In the genomic region with DNA sequence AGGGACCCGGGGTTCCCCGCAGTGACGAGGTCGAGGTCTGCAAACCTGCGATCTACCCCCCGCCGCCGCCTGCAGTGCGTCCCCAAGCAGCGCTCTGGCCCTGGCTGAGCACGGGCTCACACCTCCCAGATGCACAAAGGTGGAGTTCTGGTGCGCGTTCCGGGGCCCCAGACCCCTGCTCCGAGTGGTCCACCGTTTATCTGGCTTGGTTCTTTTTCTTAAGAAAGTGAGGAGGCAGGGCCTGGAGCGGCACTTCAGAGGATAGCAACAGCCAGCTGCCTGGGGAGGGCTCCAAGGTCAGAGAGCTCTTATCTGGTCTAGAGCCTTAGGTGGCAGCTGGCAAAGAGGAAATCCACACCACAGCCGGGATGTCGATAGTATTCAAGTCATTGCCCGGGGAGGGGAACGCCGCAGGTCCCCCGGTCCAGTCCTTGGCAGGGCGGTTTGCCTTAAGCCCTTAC, we compare ENCODE assay signal across 8 mouse cellular contexts. TPM values are rescaled to one million over a fixed set of nuclear protein-coding genes. Genes with fewer than 3 reads are reported as not detected.
DNase-seq lines count a peak whose midpoint lies in the region; ATAC-seq and TF ChIP-seq lines count a peak whose summit lies in the region.

No protein-coding gene starts in this region.

- TF ChIP-seq CTCF in midbrain, postnatal 0 days (IDR thresholded peaks at IDR 0.05), result no peak

- peak overlapping the region; percentile 7; the same call in 1 of the 2 replicates for H3K9ac ChIP-seq in lung, embryonic 15.5 days
- peak overlapping the region; percentile 78 for H3K9ac ChIP-seq in hindbrain, embryonic 16.5 days (ENCODE audit: low read depth, low read length)
- peak overlapping the region; percentile 64 for H3K9ac ChIP-seq in midbrain, postnatal 0 days (replicated peaks; ENCODE audit: low read length, poor library complexity, severe bottlenecking)

- WGBS in lung, embryonic 15.5 days, result under 1% methylated on average over 24 of the region's 24 CpGs
- WGBS in embryonic facial prominence, embryonic 10.5 days, result under 1% methylated on average over 24 of the region's 24 CpGs
- WGBS in hindbrain, embryonic 16.5 days, result under 1% methylated on average over 24 of the region's 24 CpGs
- WGBS in midbrain, postnatal 0 days, result under 1% methylated on average over 24 of the region's 24 CpGs

- no peaks in the 10 kb centered on the region for H3K9me3 ChIP-seq in lung, embryonic 15.5 days
- H3K9me3 ChIP-seq in embryonic facial prominence, embryonic 10.5 days, result no peaks in the 10 kb centered on the region
- no peaks in the 10 kb centered on the region for H3K9me3 ChIP-seq in hindbrain, embryonic 16.5 days (ENCODE audit: control insufficient read depth, low read length)
- H3K9me3 ChIP-seq in midbrain, postnatal 0 days (ENCODE audit: low read length), result no peaks in the 10 kb centered on the region

- H3K36me3 ChIP-seq in lung, embryonic 15.5 days, result no peaks in the 10 kb centered on the region
- H3K36me3 ChIP-seq in embryonic facial prominence, embryonic 10.5 days (replicated peaks), result no peaks in the 10 kb centered on the region
- H3K36me3 ChIP-seq in hindbrain, embryonic 16.5 days (ENCODE audit: control insufficient read depth, insufficient read depth, low read length), result no peaks in the 10 kb centered on the region
- no peaks in the 10 kb centered on the region for H3K36me3 ChIP-seq in midbrain, postnatal 0 days (ENCODE audit: insufficient read depth, low read length)

- no peak overlapping the region for H3K27ac ChIP-seq in lung, embryonic 15.5 days
- H3K27ac ChIP-seq in embryonic facial prominence, embryonic 10.5 days (replicated peaks), result peak overlapping the region; percentile 85
- H3K27ac ChIP-seq in hindbrain, embryonic 16.5 days (ENCODE audit: low read depth, low read length), result peak overlapping the region; percentile 55
- no peak overlapping the region for H3K27ac ChIP-seq in midbrain, postnatal 0 days (ENCODE audit: low read depth, low read length)

- H3K4me3 ChIP-seq in lung, embryonic 15.5 days, result peak overlapping the region; percentile 47
- H3K4me3 ChIP-seq in embryonic facial prominence, embryonic 10.5 days, result peak overlapping the region; percentile 67
- H3K4me3 ChIP-seq in hindbrain, embryonic 16.5 days (ENCODE audit: low read length), result peak overlapping the region; percentile 55
- H3K4me3 ChIP-seq in midbrain, postnatal 0 days (ENCODE audit: low read depth, low read length), result peak overlapping the region; percentile 58

- H3K27me3 ChIP-seq in lung, embryonic 15.5 days, result peaks cover 82% of the 10 kb centered on the region
- peaks cover 97% of the 10 kb centered on the region for H3K27me3 ChIP-seq in embryonic facial prominence, embryonic 10.5 days (replicated peaks; ENCODE audit: low read depth, poor library complexity, severe bottlenecking)
- no peaks in the 10 kb centered on the region for H3K27me3 ChIP-seq in hindbrain, embryonic 16.5 days (replicated peaks; ENCODE audit: control insufficient read depth, insufficient read depth, low read length)
- no peaks in the 10 kb centered on the region for H3K27me3 ChIP-seq in midbrain, postnatal 0 days (ENCODE audit: insufficient read depth, low read length)

- ATAC-seq in lung, embryonic 15.5 days (ENCODE audit: borderline replicate concordance, extremely low read depth, low FRiP score, low TSS enrichment), result peak; percentile 21; the same call in 1 of the 2 replicates
- peak; percentile 29; the same call in 1 of the 2 replicates for ATAC-seq in hindbrain, embryonic 16.5 days
- ATAC-seq in midbrain, postnatal 0 days (ENCODE audit: low FRiP score), result peak; percentile 11; the same call in 1 of the 2 replicates
- no peak for ATAC-seq in inflammation-experienced regulatory T-cells, adult 6 months

- H3K4me2 ChIP-seq in lung, embryonic 15.5 days, result peak overlapping the region; percentile 97
- H3K4me2 ChIP-seq in hindbrain, embryonic 16.5 days (ENCODE audit: low read length), result peak overlapping the region; percentile 93
- H3K4me2 ChIP-seq in midbrain, postnatal 0 days (ENCODE audit: low read depth, low read length, poor library complexity, severe bottlenecking), result peak overlapping the region; percentile 98

- no peak for DNase-seq in lung, postnatal 10 days
- DNase-seq in embryonic facial prominence, embryonic 10.5 days (ENCODE audit: low spot score), result peak; percentile 64
- DNase-seq in midbrain, postnatal 0 days (ENCODE audit: low spot score), result peak; percentile 19
- DNase-seq in thymus, postnatal 25 days, result no peak
- no peak for DNase-seq in spleen, postnatal 14 days (ENCODE audit: low spot score in 2 of 2)

- peaks cover 15% of the 10 kb centered on the region for H3K4me1 ChIP-seq in lung, embryonic 15.5 days
- peaks cover 40% of the 10 kb centered on the region for H3K4me1 ChIP-seq in embryonic facial prominence, embryonic 10.5 days
- H3K4me1 ChIP-seq in hindbrain, embryonic 16.5 days (ENCODE audit: control insufficient read depth, insufficient read depth, low read depth, low read length), result peaks cover 40% of the 10 kb centered on the region
- H3K4me1 ChIP-seq in midbrain, postnatal 0 days (ENCODE audit: insufficient read depth, low read length), result peaks cover 9% of the 10 kb centered on the region; the same call in 1 of the 2 replicates

RNA-seq across cellular contexts. Expression of a gene that starts 32.3 kb away (rescaled TPM):
- polyA plus RNA-seq in lung, embryonic 15.5 days (2015; fragmentation: Nextera tagmentation; extraction: Ambion mirVana), result not detected in 2 replicates
- polyA plus RNA-seq in embryonic facial prominence, embryonic 10.5 days (2016; fragmentation: Nextera tagmentation; extraction: Ambion mirVana), result 0.93 and 1.5 TPM in 2 replicates
- 7.6 and 8.0 TPM in 2 replicates for polyA plus RNA-seq in hindbrain, embryonic 16.5 days (2015; fragmentation: Nextera tagmentation; extraction: Ambion mirVana)
- 6.7 and 10.8 TPM in 2 replicates for total RNA-seq in midbrain, postnatal 0 days (2014; rRNA removed)
- polyA plus RNA-seq in midbrain, postnatal 0 days (2015; fragmentation: Nextera tagmentation; extraction: Ambion mirVana), result 2.2 and 2.3 TPM in 2 replicates
- not detected for polyA plus RNA-seq in inflammation-experienced regulatory T-cells, adult 6 months (2017; shearing (Covaris generic))

RNA-seq across cellular contexts. Expression of a gene that starts 52.7 kb away (rescaled TPM):
- polyA plus RNA-seq in lung, embryonic 15.5 days (2015; fragmentation: Nextera tagmentation; extraction: Ambion mirVana), result 2.7 and 2.8 TPM in 2 replicates
- polyA plus RNA-seq in embryonic facial prominence, embryonic 10.5 days (2016; fragmentation: Nextera tagmentation; extraction: Ambion mirVana), result 0.63 and 0.80 TPM in 2 replicates
- 1.8 and 2.3 TPM in 2 replicates for polyA plus RNA-seq in hindbrain, embryonic 16.5 days (2015; fragmentation: Nextera tagmentation; extraction: Ambion mirVana)
- 2.6 and 3.5 TPM in 2 replicates for total RNA-seq in midbrain, postnatal 0 days (2014; rRNA removed)
- 2.2 and 2.6 TPM in 2 replicates for polyA plus RNA-seq in midbrain, postnatal 0 days (2015; fragmentation: Nextera tagmentation; extraction: Ambion mirVana)
- 10 to 100 TPM in 1 of 3 experiments, 1 to 10 TPM in 2; 5.3 to 16.5 (median 8.9) TPM for polyA plus RNA-seq in inflammation-experienced regulatory T-cells, adult 6 months (2017; shearing (Covaris generic))

RNA-seq across cellular contexts. Expression of a gene that starts 56.3 kb away (rescaled TPM):
- 5.9 and 7.7 TPM in 2 replicates for polyA plus RNA-seq in lung, embryonic 15.5 days (2015; fragmentation: Nextera tagmentation; extraction: Ambion mirVana)
- 10.7 and 12.4 TPM in 2 replicates for polyA plus RNA-seq in embryonic facial prominence, embryonic 10.5 days (2016; fragmentation: Nextera tagmentation; extraction: Ambion mirVana)
- polyA plus RNA-seq in hindbrain, embryonic 16.5 days (2015; fragmentation: Nextera tagmentation; extraction: Ambion mirVana), result 28.6 and 32.1 TPM in 2 replicates
- 24.5 and 46.1 TPM in 2 replicates for total RNA-seq in midbrain, postnatal 0 days (2014; rRNA removed)
- 24.8 and 29.5 TPM in 2 replicates for polyA plus RNA-seq in midbrain, postnatal 0 days (2015; fragmentation: Nextera tagmentation; extraction: Ambion mirVana)
- polyA plus RNA-seq in inflammation-experienced regulatory T-cells, adult 6 months (2017; shearing (Covaris generic)), result 1 to 10 TPM; 2.5 to 8.0 (median 3.3) TPM

Comparison
In these comparisons a context has a peak if more than half of its experiments do, and no peak if none do; other contexts are left out.
1. H3K27ac ChIP-seq: peak in embryonic facial prominence, embryonic 10.5 days (single experiment) and hindbrain, embryonic 16.5 days (single experiment); none in lung, embryonic 15.5 days (single experiment) and midbrain, postnatal 0 days (single experiment).
2. H3K9ac ChIP-seq: peak in every context shown above with its lines; median percentile 78 in hindbrain, embryonic 16.5 days; 64 in midbrain, postnatal 0 days; 7 in lung, embryonic 15.5 days.
3. DNase-seq: peak in embryonic facial prominence, embryonic 10.5 days (single experiment) and midbrain, postnatal 0 days (single experiment); none in lung, postnatal 10 days (single experiment), thymus, postnatal 25 days (single experiment) and spleen, postnatal 14 days (0 of 2).
4. Peak in every context shown above with its lines, with median percentiles within 50 percentile points of each other: H3K4me2 ChIP-seq and H3K4me3 ChIP-seq.